Mouse (Mus musculus) MEL (cell line): ENCODE results near the gene Adamtsl4. TPM values are rescaled to one million over a fixed set of nuclear protein-coding genes. Genes with fewer than 3 reads are reported as not detected.

Experiments
- DNase-seq: peaks from one replicate; pipeline ENCODE4 v3.0.0; 2011; ENCODE audit warnings: low read depth, low spot score
- H3K27ac ChIP-seq: 2 replicates; pipeline ENCODE4 v1.5.1; 2012; ENCODE audit warnings: low read depth, mild to moderate bottlenecking, control low read depth, low read length, moderate library complexity; ENCODE audit not compliant: control insufficient read depth
- H3K27me3 ChIP-seq, 2 experiments: fragments of 150-350 bp in 1 of 2; sonication (generic) in 1 of 2; 2 replicates each; pipeline ENCODE4 v1.6.1; 2012; ENCODE audit warnings: low read length in 2 of 2, mild to moderate bottlenecking in 2 of 2, improper control_type of control experiment in 1 of 2, moderate library complexity in 1 of 2; ENCODE audit not compliant: insufficient read depth in 2 of 2, control insufficient read depth in 1 of 2
- H3K36me3 ChIP-seq, 2 experiments: 2 replicates each; pipeline ENCODE4 v1.6.1; 2012 to 2014; ENCODE audit warnings: low read length in 2 of 2, improper control_type of control experiment in 1 of 2, inconsistent platforms in 1 of 2, mild to moderate bottlenecking in 1 of 2; ENCODE audit not compliant: insufficient read depth in 2 of 2, control insufficient read depth in 1 of 2
- H3K4me1 ChIP-seq, 2 experiments: fragments of 150-350 bp in 1 of 2; sonication (generic) in 1 of 2; 2 replicates each; pipeline ENCODE4 v1.6.1; 2012; ENCODE audit warnings: low read length in 2 of 2, improper control_type of control experiment in 1 of 2, mild to moderate bottlenecking in 1 of 2; ENCODE audit not compliant: insufficient read depth in 2 of 2, control insufficient read depth in 1 of 2
- H3K4me3 ChIP-seq, 2 experiments: fragments of 150-350 bp in 1 of 2; sonication (generic) in 1 of 2; 2 replicates each; pipeline ENCODE4 v1.5.1; 2012; ENCODE audit warnings: low read depth in 2 of 2, low read length in 2 of 2, mild to moderate bottlenecking in 2 of 2, moderate library complexity in 2 of 2, control low read depth in 1 of 2, improper control_type of control experiment in 1 of 2; ENCODE audit not compliant: control insufficient read depth in 1 of 2, insufficient read depth in 1 of 2
- H3K79me2 ChIP-seq: 2 replicates; pipeline ENCODE4 v1.6.1; 2012; ENCODE audit warnings: mild to moderate bottlenecking, low read length, moderate library complexity; ENCODE audit not compliant: control insufficient read depth, poor library complexity, insufficient read depth
- H3K9ac ChIP-seq: 2 replicates; pipeline ENCODE4 v1.6.1; 2012; ENCODE audit warnings: low read depth, mild to moderate bottlenecking, control low read depth, low read length, moderate library complexity; ENCODE audit not compliant: control insufficient read depth, poor library complexity, severe bottlenecking
- H3K9me3 ChIP-seq: fragments of 150-350 bp; sonication (generic); replicated peaks from 2 replicates; pipeline ENCODE4 v1.6.1; 2012; ENCODE audit warnings: mild to moderate bottlenecking, low read length, improper control_type of control experiment, moderate library complexity; ENCODE audit not compliant: insufficient read depth
- CHD1 ChIP-seq: IDR thresholded peaks from 2 replicates; pipeline ENCODE4 v1.6.1; 2012; ENCODE audit warnings: low read depth, mild to moderate bottlenecking, inconsistent platforms, low read length, improper control_type of control experiment
- CHD2 ChIP-seq: IDR thresholded peaks from 2 replicates; pipeline ENCODE4 v1.6.1; 2011; ENCODE audit warnings: low read length, improper control_type of control experiment
- CTCF ChIP-seq, 3 experiments: IDR thresholded peaks in 2 of 3; conservative IDR thresholded peaks in 1 of 3; 2 replicates each; pipeline ENCODE4 v1.5.1; 2011 to 2012; ENCODE audit warnings: low read length in 3 of 3, low read depth in 2 of 3, mild to moderate bottlenecking in 2 of 3, improper control_type of control experiment in 1 of 3, inconsistent platforms in 1 of 3, mixed read lengths in 1 of 3, moderate library complexity in 1 of 3; ENCODE audit not compliant: control insufficient read depth in 1 of 3, insufficient read depth in 1 of 3, poor library complexity in 1 of 3, severe bottlenecking in 1 of 3
- ELF1 ChIP-seq: IDR thresholded peaks from 2 replicates; pipeline ENCODE4 v1.6.1; 2014; ENCODE audit warnings: low read depth, mild to moderate bottlenecking, inconsistent platforms, low read length, improper control_type of control experiment, moderate library complexity
- ETS1 ChIP-seq: IDR thresholded peaks from 2 replicates; pipeline ENCODE4 v1.6.1; 2012; ENCODE audit warnings: low read depth, mild to moderate bottlenecking, inconsistent platforms, low read length, improper control_type of control experiment, moderate library complexity
- GABPA ChIP-seq: IDR thresholded peaks from 2 replicates; pipeline ENCODE4 v1.6.1; 2012; ENCODE audit warnings: low read depth, mild to moderate bottlenecking, inconsistent platforms, low read length, improper control_type of control experiment, moderate library complexity
- GATA1 ChIP-seq: IDR thresholded peaks from 2 replicates; pipeline ENCODE4 v1.6.1; 2011; ENCODE audit warnings: low read depth, low read length, improper control_type of control experiment
- MAX ChIP-seq: IDR thresholded peaks from 2 replicates; pipeline ENCODE4 v1.6.1; 2011; ENCODE audit warnings: low read length, improper control_type of control experiment
- MEF2A ChIP-seq: IDR thresholded peaks from 2 replicates; pipeline ENCODE4 v1.6.1; 2014; ENCODE audit warnings: low read depth, mild to moderate bottlenecking, inconsistent platforms, low read length, improper control_type of control experiment; ENCODE audit not compliant: poor library complexity, insufficient replicate concordance, severe bottlenecking; ENCODE audit errors: extremely low read depth
- MYC ChIP-seq: IDR thresholded peaks from 2 replicates; pipeline ENCODE4 v1.6.1; 2011; ENCODE audit warnings: low read depth, mild to moderate bottlenecking, low read length, improper control_type of control experiment, moderate library complexity
- NRF1 ChIP-seq: IDR thresholded peaks from 2 replicates; pipeline ENCODE4 v1.6.1; 2014; ENCODE audit warnings: low read depth, mild to moderate bottlenecking, inconsistent platforms, low read length, improper control_type of control experiment, moderate library complexity; ENCODE audit not compliant: poor library complexity, insufficient read depth, severe bottlenecking
- POLR2AphosphoS5 ChIP-seq: IDR thresholded peaks from 2 replicates; pipeline ENCODE4 v1.6.1; 2012; ENCODE audit warnings: low read depth, borderline replicate concordance, mild to moderate bottlenecking, inconsistent platforms, low read length, moderate library complexity, mixed read lengths
- RAD21 ChIP-seq: IDR thresholded peaks from 2 replicates; pipeline ENCODE4 v1.6.1; 2011; ENCODE audit warnings: mild to moderate bottlenecking, low read depth, low read length, improper control_type of control experiment
- SMC3 ChIP-seq: IDR thresholded peaks from 2 replicates; pipeline ENCODE4 v1.6.1; 2011; ENCODE audit warnings: low read depth, low read length, improper control_type of control experiment
- TBP ChIP-seq: IDR thresholded peaks from 2 replicates; pipeline ENCODE4 v1.8.0; 2011; ENCODE audit warnings: low read depth, low read length, improper control_type of control experiment
- UBTF ChIP-seq: IDR thresholded peaks from 2 replicates; pipeline ENCODE4 v1.6.1; 2012; ENCODE audit warnings: low read depth, mild to moderate bottlenecking, inconsistent platforms, low read length, improper control_type of control experiment, moderate library complexity, borderline replicate concordance; ENCODE audit not compliant: insufficient read depth
- ZKSCAN1 ChIP-seq: IDR thresholded peaks from 2 replicates; pipeline ENCODE4 v1.6.1; 2012; ENCODE audit warnings: low read depth, mild to moderate bottlenecking, inconsistent platforms, low read length, improper control_type of control experiment, moderate library complexity
- ZNF384 ChIP-seq: IDR thresholded peaks from 2 replicates; pipeline ENCODE4 v1.6.1; 2012; ENCODE audit warnings: low read depth, mild to moderate bottlenecking, inconsistent platforms, low read length, improper control_type of control experiment
- polyA plus RNA-seq, 2 experiments: library from polyadenylated mRNA; stranded (reverse) in 1 of 2; unstranded in 1 of 2; fragments of >175 nt in 1 of 2; fragments of >200 nt in 1 of 2; gene quantifications; 2 replicates each; pipeline versions ENCODE4 v1.2.1 to v1.2.4; 2012; ENCODE audit warnings: low replicate concordance in 2 of 2, low read depth in 1 of 2; ENCODE audit not compliant: insufficient read length in 2 of 2, insufficient read depth in 1 of 2, missing spikeins in 1 of 2
- total RNA-seq: library from RNA; depleted of rRNA; stranded (reverse); fragments of 300-350 nt; gene quantifications from 2 replicates; pipeline ENCODE4 v1.2.3, GENCODE M21; 2012

Gene Adamtsl4
- total and polyA plus RNA-seq, 3 experiments, result 0.27 to 0.88 TPM; not detected in 1

GRCm38 (mm10) chr3:95636072-95636471 lies 51.6 kb downstream of the Adamtsl4 start:
- no peak overlapping the region for H3K27ac ChIP-seq

DNA sequence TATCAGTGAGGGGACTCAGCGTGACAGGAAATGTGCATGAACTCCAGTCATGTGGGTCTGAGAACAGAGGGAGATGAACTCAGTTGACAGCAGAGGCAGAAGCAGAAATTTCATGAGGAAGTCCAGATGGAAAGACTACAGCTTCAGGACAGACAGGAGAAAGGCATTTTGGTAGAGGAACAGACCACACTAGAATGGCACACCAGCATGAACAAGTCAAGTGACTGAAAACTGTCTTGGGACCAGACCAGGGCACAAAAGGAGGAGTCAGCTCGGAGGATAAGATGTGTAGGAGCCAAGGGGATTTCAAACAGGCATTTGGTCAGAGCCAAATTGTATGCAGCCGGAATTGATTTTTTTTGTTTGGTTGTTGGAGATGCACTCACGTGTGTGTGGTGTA lies 52.1 kb downstream of the Adamtsl4 start:
- no peaks in the 10 kb centered on the region for H3K9me3 ChIP-seq
- TF ChIP-seq TBP (no peak), NRF1 (no peak), SMC3 (no peak), ELF1 (no peak), ZNF384 (no peak), MYC (no peak), CHD2 (no peak), GATA1 (no peak), GABPA (no peak), MAX (no peak), CHD1 (no peak), RAD21 (no peak), CTCF (IDR thresholded peaks at IDR 0.05 in 2 of 3, conservative IDR thresholded peaks at IDR 0.05 in 1 of 3; ENCODE audit: control insufficient read depth in 1 of 3, insufficient read depth in 1 of 3, low read depth in 2 of 3, low read length in 3 of 3, poor library complexity in 1 of 3, severe bottlenecking in 1 of 3) (no peak), MEF2A (no peak), ETS1 (no peak), POLR2AphosphoS5 (no peak), UBTF (no peak), ZKSCAN1 (no peak)
- TF ChIP-seq, all 39 proteins: peak for 0
- Histone ChIP-seq H3K27ac (no peak overlapping the region), H3K79me2 (no peaks in the 10 kb centered on the region), H3K36me3 (peaks cover 7 to 54% of the 10 kb centered on the region in 2 experiments), H3K9ac (no peak overlapping the region), H3K4me3 (no peak overlapping the region), H3K4me1 (no peaks in the 10 kb centered on the region), H3K27me3 (no peaks in the 10 kb centered on the region)
- no peak for DNase-seq

More at GRCm38 (mm10) chr3:95636072-95636471, 51.6 kb downstream of the Adamtsl4 start:
- H3K79me2 ChIP-seq, result no peaks in the 10 kb centered on the region
- no peak overlapping the region for H3K9ac ChIP-seq
- H3K36me3 ChIP-seq, result peaks cover 7 to 50% of the 10 kb centered on the region in 2 experiments
- H3K4me1 ChIP-seq, result no peaks in the 10 kb centered on the region
- no peaks in the 10 kb centered on the region for H3K27me3 ChIP-seq
- DNase-seq, result no peak
- H3K4me3 ChIP-seq, result no peak overlapping the region
- no peak for TF ChIP-seq GABPA
- TF ChIP-seq MEF2A, result no peak
- TF ChIP-seq ZKSCAN1, result no peak
- no peaks in the 10 kb centered on the region for H3K9me3 ChIP-seq
